ENCODE assay signal across 9 mouse cellular contexts in genomic region chr7:142581186-142581585, GRCm38 (mm10). TPM values are rescaled to one million over a fixed set of nuclear protein-coding genes. Genes with fewer than 3 reads are reported as not detected.
DNase-seq lines count a peak whose midpoint lies in the region; ATAC-seq and TF ChIP-seq lines count a peak whose summit lies in the region.
"Had no signal": no experiment of that assay in that cellular context is flagged by ENCODE, and none has a peak within 500 bp of the region (broad histone marks: within the 10 kb centered on the region; RNA-seq: fewer than 3 reads in every experiment).

No protein-coding gene starts in this region.

- peak overlapping the region; percentile 58; the same call in 1 of the 2 replicates for H3K4me2 ChIP-seq in lung, embryonic 14.5 days
- peak overlapping the region; percentile 61 for H3K4me2 ChIP-seq in hindbrain, embryonic 12.5 days (replicated peaks)
- peak overlapping the region; percentile 67 for H3K4me2 ChIP-seq in neural tube, embryonic 13.5 days

- ATAC-seq in lung, embryonic 14.5 days (ENCODE audit: insufficient read depth) = no peak
- no peak for ATAC-seq in hindbrain, embryonic 12.5 days (ENCODE audit: low FRiP score)
- ATAC-seq in neural tube, embryonic 13.5 days (ENCODE audit: low read depth) = no peak
- ATAC-seq: liver, postnatal 0 days had no signal

- no peak for TF ChIP-seq CTCF in gastrocnemius, adult 2 months (IDR thresholded peaks at IDR 0.05)
- TF ChIP-seq CTCF in lung, embryonic 14.5 days (IDR thresholded peaks at IDR 0.05; ENCODE audit: low read depth) = no peak

- no peak for DNase-seq in gastrocnemius, adult 2 months
- no peak for DNase-seq in gastrocnemius, adult 8-10 months (ENCODE audit: low spot score in 2 of 2)
- no peak for DNase-seq in lung, embryonic 14.5 days
- no peak for DNase-seq in lung, postnatal 4 days
- no peak for DNase-seq in c-Kit-positive CD71-positive TER-119-positive erythroid progenitor cells, embryonic 14.5 days (ENCODE audit: low spot score)
- no peak for DNase-seq in right cerebral cortex, postnatal 4 days

- peak overlapping the region; percentile 57 for H3K4me3 ChIP-seq in gastrocnemius, adult 2 months
- H3K4me3 ChIP-seq in lung, embryonic 14.5 days (ENCODE audit: low read depth, low read length) = no peak overlapping the region
- H3K4me3 ChIP-seq in hindbrain, embryonic 12.5 days = no peak overlapping the region
- no peak overlapping the region; the same call in 1 of the 2 replicates for H3K4me3 ChIP-seq in neural tube, embryonic 13.5 days

- no peaks in the 10 kb centered on the region for H3K27me3 ChIP-seq in lung, embryonic 14.5 days (ENCODE audit: insufficient read depth, low read length)
- peaks cover 9% of the 10 kb centered on the region; the same call in 1 of the 2 replicates for H3K27me3 ChIP-seq in hindbrain, embryonic 12.5 days
- H3K27me3 ChIP-seq in neural tube, embryonic 13.5 days = 0 out of 2 replicates have a peak, but pooled peaks cover 6% of the 10 kb centered on the region

- no peak overlapping the region for H3K9ac ChIP-seq in lung, embryonic 14.5 days
- no peak overlapping the region for H3K9ac ChIP-seq in hindbrain, embryonic 12.5 days
- H3K9ac ChIP-seq in neural tube, embryonic 13.5 days = no peak overlapping the region
- H3K9ac ChIP-seq: liver, postnatal 0 days had no signal

- H3K9me3 ChIP-seq in lung, embryonic 14.5 days (ENCODE audit: low read depth, low read length) = peaks cover 7% of the 10 kb centered on the region; the same call in 1 of the 2 replicates
- peaks cover 15% of the 10 kb centered on the region for H3K9me3 ChIP-seq in hindbrain, embryonic 12.5 days (replicated peaks)
- H3K9me3 ChIP-seq in neural tube, embryonic 13.5 days = no peaks in the 10 kb centered on the region; the same call in 1 of the 2 replicates

- 61% methylated on average over 7 of the region's 7 CpGs for WGBS in lung, embryonic 14.5 days
- 53% methylated on average over 7 of the region's 7 CpGs for WGBS in hindbrain, embryonic 12.5 days
- whole genome bisulfite sequencing in neural tube, embryonic 13.5 days = 41% methylated on average over 7 of the region's 7 CpGs

- no peaks in the 10 kb centered on the region; the same call in none of the 2 replicates for H3K36me3 ChIP-seq in lung, embryonic 14.5 days (ENCODE audit: insufficient read depth)
- H3K36me3 ChIP-seq in hindbrain, embryonic 12.5 days = no peaks in the 10 kb centered on the region
- H3K36me3 ChIP-seq in neural tube, embryonic 13.5 days = no peaks in the 10 kb centered on the region

- no peak overlapping the region for H3K27ac ChIP-seq in gastrocnemius, adult 2 months
- H3K27ac ChIP-seq in lung, embryonic 14.5 days (ENCODE audit: low read depth) = no peak overlapping the region
- no peak overlapping the region for H3K27ac ChIP-seq in hindbrain, embryonic 12.5 days
- no peak overlapping the region for H3K27ac ChIP-seq in neural tube, embryonic 13.5 days (replicated peaks)

- intact Hi-C loops in gastrocnemius, adult 2 months (cut with DNase I) = loop anchor here (2.0 to 5.0 kb wide), 6 partner anchors 44 to 264 kb away; partner anchors contain the start of gene Syt8

- H3K4me1 ChIP-seq in lung, embryonic 14.5 days (ENCODE audit: insufficient read depth) = peaks cover 4% of the 10 kb centered on the region; the same call in 1 of the 2 replicates
- H3K4me1 ChIP-seq in hindbrain, embryonic 12.5 days = peaks cover 3% of the 10 kb centered on the region; the same call in 1 of the 2 replicates
- H3K4me1 ChIP-seq in neural tube, embryonic 13.5 days (replicated peaks) = peaks cover 17% of the 10 kb centered on the region; the same call in 1 of the 2 replicates

RNA-seq across cellular contexts. Expression of gene Mrpl23, which starts 48.7 kb away (rescaled TPM):
- total RNA-seq in gastrocnemius, adult 2 months (2021) = 1 to 10 TPM in 1 of 2 experiments, under 1 TPM in 1; 0.89 to 1.4 TPM
- 1 to 10 TPM; 1.0 to 5.1 (median 3.1) TPM for total RNA-seq in gastrocnemius, adult 8-10 months (2022)
- 20.3 and 31.0 TPM in 2 replicates for polyA plus RNA-seq in lung, embryonic 14.5 days (2014; fragmentation: Nextera tagmentation; extraction: Ambion mirVana)
- 8.4 and 13.4 TPM in 2 replicates for polyA plus RNA-seq in hindbrain, embryonic 12.5 days (2016; fragmentation: Nextera tagmentation; extraction: Ambion mirVana)
- polyA plus RNA-seq in neural tube, embryonic 13.5 days (2015; fragmentation: Nextera tagmentation; extraction: Ambion mirVana) = 14.0 and 14.8 TPM in 2 replicates
